Mouse (Mus musculus): ENCODE results near the gene Acss1.

GRCm38 (mm10) chr2:150654814-150655213 is 13.5 kb downstream of the Acss1 start:
- TF ChIP-seq CTCF (conservative IDR thresholded peaks at IDR 0.05; ENCODE audit: low read length) (no peak), NANOG (IDR thresholded peaks at IDR 0.05; ENCODE audit: borderline replicate concordance, low read length) (no peak), POU5F1 (IDR thresholded peaks at IDR 0.05; ENCODE audit: borderline replicate concordance, low read length) (no peak)

Data from E14TG2a.4 (cell line).